Mouse (Mus musculus): ENCODE results near the gene Gm20806. TPM values are rescaled to one million over a fixed set of nuclear protein-coding genes. Genes with fewer than 3 reads are reported as not detected.
"Not testable (repeated sequence)": the region's sequence is repeated elsewhere in the genome, so short reads cannot be mapped to it uniquely, and the experiment has no call there.

Gm20806 gene
- not detected in 2 replicates for polyA plus RNA-seq (2015; fragmentation: Nextera tagmentation; extraction: Ambion mirVana)

DNA sequence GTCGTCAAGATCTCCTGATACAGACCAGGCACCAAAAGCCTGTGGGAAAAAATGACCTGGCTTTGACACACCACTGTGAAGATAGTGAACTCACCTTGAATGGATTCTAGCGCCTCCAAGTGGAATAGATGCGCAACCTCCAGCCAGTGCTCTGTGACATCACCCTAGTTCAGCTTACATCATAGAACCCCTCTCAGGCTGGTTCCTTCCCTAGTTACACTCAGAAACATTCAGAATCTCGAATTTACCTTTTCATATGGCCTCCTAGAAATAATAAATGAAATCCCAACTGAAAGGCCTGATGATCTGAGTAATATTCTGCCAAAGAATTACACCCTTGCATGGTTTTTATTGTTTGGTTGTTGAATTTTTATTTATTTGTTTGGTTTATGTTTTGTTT is at the start of gene Gm20806:
Gene Gm20806, minus strand, starts transcription at position 101 of the 400 bp plus-strand sequence.
- not testable (repeated sequence) for H3K27me3 ChIP-seq; H3K4me3 ChIP-seq; H3K4me1 ChIP-seq (replicated peaks); H3K9me3 ChIP-seq; ATAC-seq (ENCODE audit: low read depth); H3K36me3 ChIP-seq; H3K4me2 ChIP-seq; H3K9ac ChIP-seq; H3K27ac ChIP-seq (replicated peaks)
- no CpG with 5 or more reads among the region's 4 CpGs for WGBS
